Mouse (Mus musculus): ENCODE data around the gene Gtpbp1.
A peak's percentile ranks its signal among the peaks of the same experiment; 100 is the strongest.

Gene Gtpbp1

DNA sequence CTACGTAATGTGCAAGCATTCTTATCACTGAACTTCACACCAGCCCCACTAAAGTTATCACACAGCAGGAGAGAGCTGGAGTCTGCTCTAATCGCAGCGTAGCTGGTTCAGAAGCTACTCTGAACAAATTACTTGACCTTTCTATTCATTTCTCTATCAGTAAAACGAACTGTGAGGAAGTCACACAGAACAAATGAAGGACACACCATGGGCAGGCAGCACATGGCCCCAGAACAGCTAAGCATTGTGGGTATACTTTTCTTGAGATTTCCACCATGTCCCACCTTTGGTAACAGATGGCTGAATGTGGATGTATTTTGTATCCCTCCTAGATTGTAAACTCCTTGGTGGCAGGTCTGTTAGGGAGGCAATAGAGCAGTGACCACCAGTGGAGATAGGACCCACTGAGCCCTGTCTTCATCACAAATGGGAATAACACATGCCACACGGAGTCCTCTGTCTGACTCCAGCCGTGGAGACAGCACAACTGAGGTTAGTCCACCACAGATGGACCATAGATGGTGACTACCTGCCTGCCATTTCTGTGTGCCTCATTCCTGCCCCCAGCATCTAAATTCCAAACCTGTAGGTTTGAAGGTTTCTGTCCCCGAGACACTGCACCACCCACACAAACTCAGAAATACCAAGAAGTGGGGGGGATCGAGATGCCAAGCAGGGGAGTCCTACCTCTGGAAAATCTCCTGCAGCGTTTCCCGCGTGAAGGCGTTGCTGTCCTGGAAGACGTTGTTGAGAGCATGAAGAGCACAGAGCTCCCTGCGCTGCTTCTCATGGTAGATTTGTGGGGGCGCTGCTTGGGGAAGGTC lies 4.4 kb upstream of the Gtpbp1 start:
- no peak for DNase-seq

DNA sequence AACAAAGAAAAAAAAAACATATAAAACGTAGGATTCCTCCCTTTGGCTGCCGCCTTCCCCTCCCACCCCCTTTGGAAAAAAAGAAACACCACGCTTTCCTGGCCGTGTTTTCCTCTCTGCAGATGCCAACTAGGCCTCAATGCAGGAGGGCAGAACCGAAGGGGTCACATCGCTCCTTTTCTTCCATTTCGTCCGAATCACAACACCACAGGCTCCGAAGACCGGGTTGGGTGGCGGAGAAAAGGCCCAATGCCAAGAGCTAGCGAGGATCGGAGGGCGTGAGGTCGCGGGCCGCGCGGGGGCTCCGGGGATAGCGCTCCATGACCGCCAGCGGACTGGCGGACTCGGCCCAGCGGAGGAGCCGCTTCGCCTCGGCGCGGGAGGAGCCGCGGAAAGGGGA lies 3.5 kb upstream of the Gtpbp1 start:
- no peak for DNase-seq

DNA sequence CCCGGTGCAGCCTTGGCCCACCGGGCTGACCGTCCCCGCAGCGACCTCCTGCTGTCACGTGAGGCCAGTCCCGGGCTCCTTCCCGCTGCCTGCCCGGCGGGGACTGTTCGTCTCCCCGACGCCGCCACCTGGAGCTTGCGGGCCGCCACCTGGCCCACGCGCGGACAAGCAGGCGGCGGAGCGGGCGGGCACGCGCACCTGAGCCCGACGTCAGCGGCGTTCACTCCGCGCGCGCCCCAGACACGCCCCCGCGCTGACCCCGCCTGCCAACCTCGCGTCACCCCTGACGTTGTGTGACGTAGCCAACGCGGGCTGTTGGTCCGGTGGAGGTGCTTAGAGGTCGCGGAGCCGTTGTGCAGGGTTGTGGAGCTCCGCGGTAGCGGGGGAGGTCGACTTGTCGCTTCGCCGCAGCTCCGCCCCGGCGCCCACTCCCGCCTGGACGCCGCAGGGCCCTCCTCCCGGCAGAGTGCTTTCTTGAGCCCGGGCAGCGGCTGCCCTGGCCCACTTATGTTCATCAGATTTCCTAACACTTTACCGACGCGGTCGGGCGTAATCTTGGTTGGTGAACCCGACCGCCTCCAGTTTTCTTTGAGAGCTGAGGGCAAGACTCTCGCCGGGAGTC lies 2.9 kb upstream of the Gtpbp1 start, which contains the start of gene Josd1:
TSS of gene Josd1 (minus strand) at position 274 of the 622 bp plus-strand sequence.
- peak; percentile 94 for DNase-seq

DNA sequence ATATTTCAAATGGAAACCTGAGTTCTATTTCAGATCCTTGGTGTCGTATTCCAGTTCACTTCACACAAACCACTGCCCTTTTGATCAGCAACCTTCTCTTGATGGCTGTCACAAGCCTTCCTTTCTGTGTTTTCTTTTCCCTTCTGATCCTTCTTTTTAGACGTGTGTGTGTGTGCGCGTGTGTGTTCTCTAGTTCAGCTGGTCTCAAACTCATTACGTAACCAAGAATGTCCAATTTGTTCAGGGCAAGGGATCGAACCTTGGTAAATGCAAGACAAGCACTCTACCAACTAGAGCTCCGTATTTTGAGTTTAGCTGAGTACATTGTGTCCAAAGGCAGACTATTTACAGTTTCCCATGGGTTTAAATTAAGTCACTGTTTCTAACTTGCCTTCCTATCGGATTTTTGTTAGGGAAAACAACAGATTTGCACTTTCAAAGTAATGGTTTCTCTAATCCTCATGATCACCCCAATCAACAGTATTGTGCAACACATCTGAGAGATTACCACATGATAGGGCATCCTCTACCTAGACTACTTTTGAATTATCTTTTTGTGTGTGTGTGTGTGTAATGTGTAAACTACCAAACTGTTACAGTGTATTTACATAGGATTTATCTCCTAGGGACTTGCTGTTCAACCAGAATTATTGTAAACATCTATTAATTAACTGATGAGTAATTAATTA lies 2.2 kb upstream of the Gtpbp1 start:
- DNase-seq = no peak

DNA sequence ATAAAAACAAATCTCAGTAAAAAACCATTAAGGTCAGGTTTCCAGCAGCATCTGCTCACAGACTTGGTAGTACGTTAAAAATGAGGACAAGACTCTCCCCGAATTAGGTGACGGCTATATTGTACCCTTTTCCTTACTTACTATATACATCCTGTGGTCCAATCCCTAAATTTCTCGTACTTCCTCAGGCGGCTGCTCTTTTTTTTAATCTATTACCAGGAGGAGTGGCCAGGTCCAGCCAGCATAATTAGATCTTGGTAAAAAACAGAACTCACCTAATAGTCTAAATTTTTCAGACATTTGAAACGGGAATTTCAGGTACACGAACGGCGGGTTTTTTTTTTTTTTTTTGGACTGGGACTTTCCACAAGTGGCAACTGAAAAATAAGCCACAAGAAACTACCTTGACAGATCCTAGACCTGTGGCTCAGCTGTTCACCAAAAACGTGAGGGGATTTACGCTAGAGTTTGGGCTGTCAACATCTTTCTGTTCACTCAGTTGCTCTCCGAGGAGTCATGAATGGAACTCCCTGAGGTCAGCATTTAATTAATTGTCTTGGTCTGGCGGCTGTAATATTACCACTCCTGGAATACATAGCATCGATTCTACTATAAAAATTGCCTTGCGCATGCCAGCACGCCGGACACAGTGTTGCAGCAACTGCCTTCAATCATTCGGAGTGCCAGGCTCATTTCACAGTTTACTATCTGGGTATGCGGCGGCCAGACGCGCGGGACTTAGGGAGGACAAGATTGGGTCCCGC lies 801 bp upstream of the Gtpbp1 start:
- no peak for DNase-seq

DNA sequence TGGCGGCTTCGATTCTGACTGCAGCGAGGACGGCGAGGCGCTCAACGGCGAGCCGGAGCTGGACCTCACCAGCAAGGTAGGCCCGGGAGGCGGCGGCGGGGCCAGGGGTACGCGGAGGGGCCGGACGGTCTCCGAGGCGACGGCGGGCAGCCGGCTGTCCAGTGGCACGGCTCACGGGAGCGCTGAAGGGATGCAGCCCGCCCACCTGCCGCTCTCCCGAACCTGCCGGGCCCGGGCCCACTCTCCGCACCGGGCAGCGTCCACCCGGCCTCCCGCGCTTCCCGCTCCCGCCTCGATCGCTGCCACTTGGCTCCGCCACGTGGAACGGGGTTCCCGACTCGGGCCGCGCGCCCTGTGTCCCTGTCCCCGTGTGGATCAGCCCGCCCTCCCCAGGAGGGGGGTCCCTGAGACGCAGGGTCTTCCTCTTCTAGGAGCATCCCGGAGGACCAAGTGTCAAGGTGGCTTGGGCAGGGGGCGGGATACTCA lies 421 bp downstream of the Gtpbp1 start:
- DNase-seq = peak; percentile 69

DNA sequence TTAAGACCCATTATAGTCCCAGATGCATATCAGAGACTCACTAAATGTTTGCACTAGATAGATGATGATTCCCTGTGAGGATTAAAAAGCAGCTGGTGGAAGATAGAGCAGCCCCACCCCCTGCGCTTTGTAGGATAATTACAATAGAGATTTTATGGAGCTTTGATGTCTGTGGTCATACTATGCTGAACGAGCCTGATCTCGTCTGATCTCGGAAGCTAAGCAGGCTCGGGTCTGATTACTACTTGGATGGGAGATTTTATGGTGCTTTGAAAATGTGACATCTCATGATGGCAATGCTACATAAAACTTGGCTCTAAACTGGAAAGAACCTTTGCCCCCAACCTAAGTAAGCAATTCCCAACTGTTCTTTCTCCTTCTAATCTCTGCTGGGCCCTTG lies 1.7 kb downstream of the Gtpbp1 start:
- no peak for DNase-seq

DNA sequence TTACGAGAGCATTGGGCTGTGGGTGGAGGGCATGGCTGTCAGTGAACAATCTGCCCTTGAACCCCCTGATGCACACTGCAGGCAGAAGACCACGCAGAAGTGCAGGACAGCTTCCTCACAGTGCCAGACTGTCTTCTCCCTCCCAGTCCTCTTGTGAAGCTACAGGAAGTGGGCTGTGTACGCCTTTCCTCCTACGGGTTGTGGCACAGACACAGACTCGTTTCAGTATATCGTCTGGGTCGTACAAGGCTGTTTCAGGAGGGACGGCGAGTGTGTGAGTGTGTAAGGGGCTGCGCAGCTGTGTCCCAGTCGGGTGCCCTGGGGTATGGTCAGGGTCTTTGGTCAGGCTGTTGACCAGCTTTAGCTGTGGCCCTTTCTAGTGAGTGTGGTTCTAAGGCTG lies 3.1 kb downstream of the Gtpbp1 start:
- DNase-seq = no peak

DNA sequence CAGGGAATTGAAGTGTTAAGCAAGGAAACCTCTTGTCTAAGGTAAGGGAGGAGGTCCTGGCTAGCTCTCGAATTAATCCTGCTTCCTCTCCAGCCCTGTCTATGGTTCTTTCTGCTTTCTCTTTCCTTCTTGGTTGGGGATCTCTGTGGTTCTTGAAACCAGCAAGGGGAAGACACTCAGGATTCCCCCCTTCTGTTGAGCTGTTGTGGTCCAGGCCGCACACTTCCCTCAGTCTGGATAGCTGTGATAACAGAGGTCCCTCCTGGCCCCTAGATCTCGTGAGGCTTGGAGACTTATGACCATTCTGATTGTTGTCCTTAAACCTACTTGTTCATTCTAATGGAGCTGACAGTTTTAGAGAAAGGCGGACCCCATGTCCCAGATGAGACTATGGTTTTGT lies 3.9 kb downstream of the Gtpbp1 start:
- no peak for DNase-seq

DNA sequence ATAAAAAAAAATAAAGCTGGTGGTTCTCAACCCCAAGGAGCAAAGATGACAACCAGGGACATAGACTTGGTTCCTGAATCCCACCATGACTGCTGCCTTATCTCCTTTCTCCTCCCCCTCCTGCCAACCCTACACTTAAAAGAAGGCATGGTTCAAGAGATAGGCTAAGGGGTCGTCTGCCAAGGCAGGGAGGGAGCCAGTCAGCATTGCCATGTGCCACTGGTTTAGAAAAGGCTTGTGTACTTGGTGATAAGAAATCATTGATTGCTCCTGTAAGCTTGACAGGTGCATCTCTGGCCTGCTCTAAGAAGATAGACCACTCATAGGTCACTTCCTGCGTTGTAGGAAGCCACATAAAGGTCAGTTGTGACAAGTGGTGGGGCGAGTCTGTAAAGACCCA lies 4.9 kb downstream of the Gtpbp1 start:
- DNase-seq = no peak

DNA sequence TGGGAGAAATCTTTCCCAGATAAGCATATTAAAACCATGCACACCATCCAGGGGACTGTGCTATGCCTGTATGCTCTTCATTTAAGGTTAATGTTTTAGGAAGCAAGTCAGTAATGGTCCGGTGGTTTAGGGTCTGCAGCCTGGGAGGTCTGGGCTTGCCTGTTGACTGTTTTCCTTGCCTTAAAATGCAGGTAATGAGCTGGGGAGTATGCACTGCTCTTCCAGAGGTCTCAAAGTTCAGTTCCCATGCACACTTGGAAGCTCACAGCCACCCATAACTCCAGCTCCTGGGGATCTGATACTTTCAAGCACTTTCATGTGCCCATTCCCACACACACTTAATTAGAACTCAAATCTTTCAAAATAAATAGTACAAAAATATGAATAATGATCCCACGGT lies 5.9 kb downstream of the Gtpbp1 start:
- DNase-seq = no peak

DNA sequence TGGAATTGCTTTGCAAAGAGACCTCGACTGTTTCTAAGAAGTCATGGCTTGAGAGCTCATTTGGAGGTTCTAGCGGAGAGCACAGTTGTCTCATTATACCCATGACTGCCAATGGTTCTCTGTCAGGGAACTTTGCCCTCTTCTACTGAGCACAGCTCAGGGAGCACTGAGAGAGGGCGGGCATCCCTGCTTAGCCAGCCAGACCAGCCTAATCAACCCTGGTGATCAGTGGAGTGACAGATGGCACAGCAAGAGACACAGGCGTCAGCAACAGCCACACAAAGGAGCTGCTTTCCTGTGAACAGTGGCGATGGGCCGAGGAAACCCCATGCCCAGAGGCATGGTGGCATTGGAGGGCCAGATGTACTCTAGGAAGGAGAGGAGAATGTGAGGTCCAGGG lies 6.4 kb downstream of the Gtpbp1 start:
- no peak for DNase-seq

DNA sequence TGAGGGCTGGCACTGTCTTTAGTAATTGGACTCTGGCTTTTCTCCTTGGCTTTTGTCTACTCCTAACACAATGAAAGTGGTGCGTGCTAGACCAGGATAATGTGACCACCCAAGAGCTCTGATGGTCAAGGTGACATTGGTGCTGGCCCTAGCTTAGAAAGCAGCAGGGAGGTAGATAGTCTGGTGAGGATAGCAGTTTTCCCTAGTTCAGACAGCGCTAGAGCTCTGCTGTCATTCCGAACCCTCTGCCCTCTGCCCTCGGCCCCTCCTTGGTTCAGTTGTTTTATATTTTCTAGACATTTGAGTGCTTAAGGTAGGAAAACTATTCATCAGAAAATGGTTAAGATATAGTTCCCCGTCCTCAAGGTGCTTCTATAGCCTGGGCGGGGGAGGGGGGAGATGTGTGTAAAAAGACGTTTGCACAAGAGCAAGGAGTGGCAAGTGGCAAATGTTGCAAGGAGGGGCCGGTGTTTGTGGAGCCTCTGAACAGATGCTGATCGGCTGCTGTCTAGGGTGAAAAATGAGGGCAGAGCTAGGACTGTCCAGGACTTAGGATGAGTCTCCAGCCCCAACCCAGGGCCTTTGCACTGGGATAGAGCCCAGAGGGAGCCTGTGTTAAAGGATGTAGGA lies 7.0 kb downstream of the Gtpbp1 start:
- no peak for DNase-seq

DNA sequence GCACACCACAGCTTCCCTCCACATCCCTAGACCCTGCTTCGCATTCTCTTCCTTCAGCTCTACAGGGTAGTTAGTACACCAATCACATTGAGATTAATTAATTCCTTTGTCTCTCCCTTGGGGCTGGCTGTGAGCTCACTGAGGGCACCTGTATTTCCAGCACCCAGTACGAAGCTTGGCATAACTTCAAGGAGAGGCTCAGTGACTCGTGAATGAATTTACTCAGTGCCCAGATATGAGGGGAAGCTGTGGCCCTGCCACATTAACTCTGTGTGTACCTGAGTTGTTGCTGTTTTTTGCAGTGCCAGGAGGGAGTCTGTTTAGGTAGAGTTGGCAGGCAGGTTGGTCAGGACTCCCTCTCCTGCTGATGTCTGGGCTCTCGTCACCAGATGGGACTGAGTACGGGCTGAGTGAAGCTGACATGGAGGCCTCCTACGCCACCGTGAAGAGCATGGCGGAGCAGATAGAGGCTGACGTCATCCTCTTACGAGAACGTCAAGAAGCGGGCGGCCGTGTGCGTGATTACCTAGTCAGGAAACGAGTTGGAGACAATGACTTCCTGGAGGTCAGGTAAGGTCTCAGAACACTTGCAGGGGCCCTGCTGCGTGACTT lies 16.1 kb downstream of the Gtpbp1 start:
- no peak for DNase-seq

DNA sequence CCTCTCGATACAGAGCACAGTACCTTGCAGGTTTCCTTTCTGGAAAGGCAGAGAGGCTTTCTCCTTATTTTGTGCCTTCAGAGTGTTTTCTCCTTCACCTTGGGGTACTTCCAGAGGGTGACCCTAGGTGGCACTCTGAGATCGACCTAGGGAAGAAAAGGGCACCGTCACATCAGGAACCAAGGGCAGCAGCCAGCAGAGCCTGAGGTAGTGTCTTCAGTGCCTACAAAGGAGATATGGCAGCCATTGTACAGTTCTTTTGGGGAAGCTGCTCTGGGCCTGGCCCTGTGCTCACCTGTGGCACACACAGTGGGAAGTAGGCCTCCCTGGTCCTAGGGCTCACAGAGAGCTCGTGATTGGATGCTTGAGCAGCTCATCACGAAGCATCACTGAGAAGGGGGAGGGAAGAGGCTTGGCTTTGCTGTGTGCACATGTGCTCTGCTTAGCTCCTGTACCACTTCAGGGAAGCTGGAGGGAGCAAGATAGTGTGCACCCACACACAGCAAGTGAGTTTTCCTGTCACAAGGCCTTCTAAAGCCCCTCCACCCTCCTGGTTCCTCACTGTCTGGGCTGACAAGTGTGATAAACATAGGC lies 17.7 kb downstream of the Gtpbp1 start:
- no peak for DNase-seq

DNA sequence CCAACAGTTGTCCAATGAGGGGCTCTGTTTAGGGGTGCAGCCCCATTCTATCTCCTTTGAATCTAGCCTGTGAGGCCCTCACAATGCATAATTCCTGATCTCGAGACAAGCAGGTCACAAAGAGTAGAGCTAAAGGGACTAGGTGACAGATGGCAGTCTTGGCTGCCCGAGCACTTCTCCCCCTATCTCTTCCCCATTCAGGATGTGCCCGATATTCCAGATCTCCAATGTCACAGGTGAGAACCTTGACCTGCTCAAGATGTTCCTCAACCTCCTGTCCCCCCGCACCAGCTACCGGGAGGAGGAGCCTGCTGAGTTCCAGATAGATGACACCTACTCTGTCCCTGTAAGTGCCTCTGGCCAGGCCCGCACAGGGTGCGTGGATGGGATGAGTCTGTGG lies 25.0 kb downstream of the Gtpbp1 start:
- no peak for DNase-seq

DNA sequence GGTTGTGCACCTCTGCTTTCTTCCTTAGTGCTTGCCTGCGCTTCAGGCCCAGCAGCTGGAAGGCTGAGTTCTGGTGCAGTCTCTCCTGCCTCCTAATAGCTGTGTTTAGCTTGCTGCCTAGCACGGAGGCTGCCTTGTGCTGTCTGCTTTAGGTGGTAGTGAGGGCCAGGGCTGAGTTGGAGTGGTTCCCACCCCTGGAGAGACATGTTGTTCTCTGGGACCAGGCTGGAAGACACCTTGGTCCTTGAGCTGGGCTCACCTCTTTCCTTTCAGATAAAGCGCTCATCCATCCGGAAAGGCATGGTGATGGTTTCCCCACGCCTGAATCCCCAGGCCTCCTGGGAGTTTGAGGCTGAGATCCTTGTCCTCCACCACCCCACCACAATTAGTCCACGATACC lies 26.1 kb downstream of the Gtpbp1 start:
- DNase-seq = no peak

DNA sequence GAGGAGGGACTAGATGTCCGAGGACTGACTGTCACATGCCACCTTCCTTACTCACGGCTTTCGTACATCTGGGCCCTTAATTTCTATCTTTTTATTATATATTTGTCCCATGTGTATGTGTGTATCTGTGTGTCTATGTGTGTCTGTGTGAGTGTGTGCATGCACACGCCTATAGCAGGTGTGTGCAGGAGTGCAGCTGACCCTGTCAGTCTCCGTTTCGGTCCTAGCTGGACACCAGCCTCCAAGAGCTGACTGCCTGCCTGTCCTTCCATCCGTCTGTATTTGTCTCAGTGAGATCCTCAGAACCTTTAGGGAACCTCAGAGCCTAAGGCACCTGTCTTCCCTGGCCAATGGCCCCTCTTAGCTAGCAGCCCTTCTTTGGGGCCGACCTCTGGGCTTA lies 29.6 kb downstream of the Gtpbp1 start:
- DNase-seq = no peak

DNA sequence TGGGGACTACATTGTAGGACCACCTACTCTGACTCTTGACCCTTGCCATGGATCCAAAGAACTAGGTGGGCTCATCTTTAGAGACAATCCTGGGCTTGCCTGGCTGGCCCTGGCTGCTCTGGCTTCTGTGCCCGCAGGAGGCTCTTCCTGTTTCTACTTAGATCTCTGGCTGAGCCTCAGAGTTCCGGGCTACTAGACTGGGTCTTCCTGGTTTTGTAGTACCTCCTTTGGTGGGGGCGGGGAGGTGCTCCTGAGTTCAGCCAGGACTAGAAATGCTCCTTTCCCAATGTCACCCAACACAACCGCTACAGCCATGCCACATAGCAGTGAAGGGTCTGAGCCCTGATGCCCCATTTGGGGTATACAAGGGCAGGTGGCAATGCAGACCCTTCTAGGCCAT lies 30.2 kb downstream of the Gtpbp1 start:
- DNase-seq = no peak

DNA sequence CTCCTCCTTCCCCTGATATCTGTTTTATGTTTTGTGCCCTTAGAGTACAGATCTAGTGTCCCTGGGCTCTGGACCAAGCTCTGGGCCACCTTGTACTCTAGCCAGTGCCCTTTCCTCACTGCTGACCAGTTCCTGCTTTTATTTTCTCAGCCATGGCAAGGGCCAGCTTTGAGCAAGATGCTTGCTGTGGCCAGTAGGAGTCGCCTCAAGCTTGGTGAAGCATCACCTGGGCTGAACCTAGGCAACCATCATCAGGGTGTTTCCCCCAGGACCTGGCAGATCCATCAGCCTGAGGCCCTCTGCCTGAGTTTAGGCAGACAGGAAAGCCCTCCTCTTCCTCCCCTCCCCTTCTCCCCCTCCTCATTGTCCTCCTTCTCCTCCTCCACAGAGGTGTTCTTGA lies 32.8 kb downstream of the Gtpbp1 start:
- peak; percentile 29 for DNase-seq

DNA sequence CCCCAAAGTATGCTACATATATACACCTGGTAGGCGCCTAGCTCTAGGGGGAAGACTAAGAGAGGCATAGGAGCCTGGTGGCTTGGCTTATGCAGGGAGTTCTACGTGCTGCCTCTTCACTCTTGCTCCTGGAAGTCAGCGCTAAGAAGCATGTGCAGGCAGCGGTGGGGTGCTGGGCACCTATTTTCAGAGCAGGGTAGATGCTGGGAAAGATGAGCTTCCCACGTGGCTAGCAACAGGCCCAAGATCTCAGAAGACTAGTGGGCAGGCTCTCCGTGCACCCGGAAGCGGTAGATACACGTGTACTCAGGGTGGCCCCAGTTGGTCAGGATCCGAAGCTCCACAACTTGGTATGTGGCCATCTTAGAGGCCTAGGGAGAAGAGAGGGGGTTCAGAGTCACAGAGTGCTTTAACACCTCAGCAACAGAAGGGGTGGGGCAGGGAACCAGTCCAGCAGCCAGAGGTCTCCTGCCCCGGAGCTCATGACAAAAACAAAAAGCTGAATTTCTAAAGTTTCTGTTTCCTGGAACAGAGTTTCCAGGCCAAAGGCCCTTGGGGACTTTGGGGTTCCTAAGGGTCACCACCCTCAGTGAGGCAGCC lies 34.6 kb downstream of the Gtpbp1 start:
- peak; percentile 52 for DNase-seq
